Mouse (Mus musculus) C2C12 (cell line): ENCODE results near the gene Wdr59. TPM values are rescaled to one million over a fixed set of nuclear protein-coding genes. Genes with fewer than 3 reads are reported as not detected.

Source experiments
- H3K27me3 ChIP-seq: one replicate; pipeline ENCODE4 v1.6.1; 2011; ENCODE audit not compliant: control insufficient read depth, insufficient read depth, insufficient read length
- H3K36me3 ChIP-seq: one replicate; pipeline ENCODE4 v1.6.1; 2011; ENCODE audit not compliant: control insufficient read depth, insufficient read depth
- H3K4me3 ChIP-seq: one replicate; pipeline ENCODE4 v1.5.1; 2011; ENCODE audit warnings: mild to moderate bottlenecking, control low read depth; ENCODE audit not compliant: poor library complexity, insufficient read depth, severe bottlenecking
- H3K79me2 ChIP-seq: one replicate; pipeline ENCODE4 v1.6.1; 2011; ENCODE audit not compliant: control insufficient read depth, insufficient read depth
- H3K79me3 ChIP-seq: one replicate; pipeline ENCODE4 v1.6.1; 2011; ENCODE audit warnings: low read depth, control low read depth
- H3ac ChIP-seq: one replicate; pipeline ENCODE3; 2011; ENCODE audit warnings: low read depth; ENCODE audit not compliant: control insufficient read depth, insufficient read length
- CEBPB ChIP-seq: IDR thresholded peaks from one replicate; pipeline ENCODE4 v1.6.1; 2011; ENCODE audit warnings: low read depth, mild to moderate bottlenecking, control low read depth, moderate library complexity
- CTCF ChIP-seq: IDR thresholded peaks from one replicate; pipeline ENCODE4 v1.5.1; 2011; ENCODE audit not compliant: control insufficient read depth, insufficient read depth, insufficient read length
- FOSL1 ChIP-seq: IDR thresholded peaks from one replicate; pipeline ENCODE4 v1.8.0; 2011; ENCODE audit warnings: mild to moderate bottlenecking, low read length; ENCODE audit not compliant: poor library complexity, insufficient read depth, severe bottlenecking
- MAX ChIP-seq: IDR thresholded peaks from one replicate; pipeline ENCODE4 v1.6.1; 2011; ENCODE audit warnings: mild to moderate bottlenecking, control low read depth
- MYOD1 ChIP-seq: IDR thresholded peaks from one replicate; pipeline ENCODE4 v1.6.1; 2011; ENCODE audit warnings: low read depth; ENCODE audit not compliant: control insufficient read depth, insufficient read length
- MYOG ChIP-seq: IDR thresholded peaks from one replicate; pipeline ENCODE4 v1.6.1; 2011; ENCODE audit not compliant: control insufficient read depth, insufficient read length; ENCODE audit errors: extremely low read depth
- USF1 ChIP-seq: IDR thresholded peaks from one replicate; pipeline ENCODE4 v1.6.1; 2011; ENCODE audit warnings: low read depth, mild to moderate bottlenecking, control low read depth, moderate library complexity
- polyA plus RNA-seq: library from polyadenylated mRNA; unstranded; fragments of >200 nt; fragmentation: generic; extraction: Trizol; gene quantifications from one replicate; pipeline ENCODE4 v1.2.1, GENCODE M21; 2012; ENCODE audit warnings: missing spikeins

The Wdr59 gene
- polyA plus RNA-seq, 1 experiment: 6.7 TPM

- H3K79me3 ChIP-seq: no peaks in the 10 kb centered on the region
- H3K79me2 ChIP-seq: no peaks in the 10 kb centered on the region
- no peaks in the 10 kb centered on the region for H3K27me3 ChIP-seq
- H3K4me3 ChIP-seq: no peak overlapping the region
- H3ac ChIP-seq: no peak overlapping the region
- H3K36me3 ChIP-seq: peaks cover 28% of the 10 kb centered on the region
- TF ChIP-seq FOSL1: no peak
- TF ChIP-seq CEBPB: no peak
- no peak for TF ChIP-seq MYOD1
- no peak for TF ChIP-seq CTCF
- no peak for TF ChIP-seq USF1
- TF ChIP-seq MAX: no peak
- TF ChIP-seq MYOG: no peak
Observed at GRCm38 (mm10) chr8:111477761-111478465, 44.0 kb downstream of the Wdr59 start.

- H3K27me3 ChIP-seq: no peaks in the 10 kb centered on the region
- no peaks in the 10 kb centered on the region for H3K79me3 ChIP-seq
- H3K36me3 ChIP-seq: peaks cover 27% of the 10 kb centered on the region
- TF ChIP-seq MYOG (no peak), MYOD1 (no peak), MAX (no peak), FOSL1 (no peak), CTCF (no peak), CEBPB (no peak), USF1 (no peak)
- no peak overlapping the region for H3K4me3 ChIP-seq
- no peaks in the 10 kb centered on the region for H3K79me2 ChIP-seq
- H3ac ChIP-seq: no peak overlapping the region
Observed at GRCm38 (mm10) chr8:111471526-111472081, 50.3 kb downstream of the Wdr59 start.

- Histone ChIP-seq H3K79me3 (no peaks in the 10 kb centered on the region), H3ac (no peak overlapping the region), H3K36me3 (peaks cover 20% of the 10 kb centered on the region), H3K79me2 (no peaks in the 10 kb centered on the region), H3K27me3 (no peaks in the 10 kb centered on the region), H3K4me3 (no peak overlapping the region)
- TF ChIP-seq MYOD1 (no peak), USF1 (no peak), FOSL1 (no peak), MYOG (no peak)
Observed at GRCm38 (mm10) chr8:111469013-111469412, 52.9 kb downstream of the Wdr59 start.

GRCm38 (mm10) chr8:111465341-111465740, 56.6 kb downstream of the Wdr59 start:
- no peak overlapping the region for H3ac ChIP-seq
- H3K79me2 ChIP-seq: no peaks in the 10 kb centered on the region
- no peak overlapping the region for H3K4me3 ChIP-seq
- H3K27me3 ChIP-seq: no peaks in the 10 kb centered on the region
- no peaks in the 10 kb centered on the region for H3K79me3 ChIP-seq
- TF ChIP-seq USF1 (no peak), CEBPB (no peak), CTCF (no peak), MYOD1 (no peak), MAX (no peak), FOSL1 (no peak), MYOG (no peak)
- H3K36me3 ChIP-seq: peaks cover 7% of the 10 kb centered on the region

- TF ChIP-seq FOSL1 (no peak), MYOD1 (no peak), CEBPB (no peak), CTCF (no peak), USF1 (no peak), MAX (no peak), MYOG (no peak)
- Histone ChIP-seq H3K27me3 (no peaks in the 10 kb centered on the region), H3ac (no peak overlapping the region), H3K4me3 (no peak overlapping the region), H3K36me3 (peaks cover 9% of the 10 kb centered on the region), H3K79me2 (no peaks in the 10 kb centered on the region), H3K79me3 (no peaks in the 10 kb centered on the region)
Observed at GRCm38 (mm10) chr8:111464526-111464925, 57.4 kb downstream of the Wdr59 start.

GRCm38 (mm10) chr8:111449671-111450070, 72.2 kb downstream of the Wdr59 start:
- Histone ChIP-seq H3K4me3 (no peak overlapping the region), H3ac (no peak overlapping the region), H3K27me3 (no peaks in the 10 kb centered on the region), H3K79me3 (no peaks in the 10 kb centered on the region), H3K79me2 (no peaks in the 10 kb centered on the region), H3K36me3 (peaks cover 13% of the 10 kb centered on the region)
- TF ChIP-seq MYOD1 (no peak), USF1 (peak; percentile 20), CTCF (no peak), FOSL1 (peak; percentile 3)
